Mouse (Mus musculus): Measurements from ENCODE around the gene Ltbp1. TPM values are rescaled to one million over a fixed set of nuclear protein-coding genes. Genes with fewer than 3 reads are reported as not detected.

The Ltbp1 gene
- polyA plus RNA-seq, 1 experiment: 4.7 TPM

GRCm38 (mm10) chr17:75049366-75049969 is 44.1 kb downstream of the Ltbp1 start:
- Histone ChIP-seq H3K4me3 (ENCODE audit: insufficient read depth, low read length) (no peak overlapping the region), H3K27ac (ENCODE audit: insufficient read depth, low read length) (no peak overlapping the region), H3K4me1 (ENCODE audit: control insufficient read depth, insufficient read depth, low read length) (no peaks in the 10 kb centered on the region)
- TF ChIP-seq CTCF (IDR thresholded peaks at IDR 0.05; ENCODE audit: extremely low read depth, insufficient read depth, low read length): no peak
- no peak for TF ChIP-seq POLR2A (IDR thresholded peaks at IDR 0.05; ENCODE audit: extremely low read depth, insufficient read depth, low read length)

GRCm38 (mm10) chr17:75051440-75051925 is 46.1 kb downstream of the Ltbp1 start:
- H3K4me1 ChIP-seq (ENCODE audit: control insufficient read depth, insufficient read depth, low read length): no peaks in the 10 kb centered on the region
- no peak overlapping the region for H3K4me3 ChIP-seq (ENCODE audit: insufficient read depth, low read length)
- TF ChIP-seq POLR2A (IDR thresholded peaks at IDR 0.05; ENCODE audit: extremely low read depth, insufficient read depth, low read length) (no peak), CTCF (IDR thresholded peaks at IDR 0.05; ENCODE audit: extremely low read depth, insufficient read depth, low read length) (no peak)
- no peak overlapping the region for H3K27ac ChIP-seq (ENCODE audit: insufficient read depth, low read length)

- Histone ChIP-seq H3K4me3 (ENCODE audit: insufficient read depth, low read length) (no peak overlapping the region), H3K27ac (ENCODE audit: insufficient read depth, low read length) (no peak overlapping the region), H3K4me1 (ENCODE audit: control insufficient read depth, insufficient read depth, low read length) (no peaks in the 10 kb centered on the region)
- TF ChIP-seq POLR2A (IDR thresholded peaks at IDR 0.05; ENCODE audit: extremely low read depth, insufficient read depth, low read length): no peak
- TF ChIP-seq CTCF (IDR thresholded peaks at IDR 0.05; ENCODE audit: extremely low read depth, insufficient read depth, low read length): no peak
These were observed 49.9 kb downstream of the Ltbp1 start for GRCm38 (mm10) chr17:75055235-75055634.

GRCm38 (mm10) chr17:75055961-75056360 is 50.6 kb downstream of the Ltbp1 start:
- Histone ChIP-seq H3K27ac (ENCODE audit: insufficient read depth, low read length) (no peak overlapping the region), H3K4me3 (ENCODE audit: insufficient read depth, low read length) (no peak overlapping the region), H3K4me1 (ENCODE audit: control insufficient read depth, insufficient read depth, low read length) (no peaks in the 10 kb centered on the region)
- TF ChIP-seq CTCF (IDR thresholded peaks at IDR 0.05; ENCODE audit: extremely low read depth, insufficient read depth, low read length) (no peak), POLR2A (IDR thresholded peaks at IDR 0.05; ENCODE audit: extremely low read depth, insufficient read depth, low read length) (no peak)

- no peak overlapping the region for H3K4me3 ChIP-seq (ENCODE audit: insufficient read depth, low read length)
- no peak for TF ChIP-seq POLR2A (IDR thresholded peaks at IDR 0.05; ENCODE audit: extremely low read depth, insufficient read depth, low read length)
- TF ChIP-seq CTCF (IDR thresholded peaks at IDR 0.05; ENCODE audit: extremely low read depth, insufficient read depth, low read length): no peak
- H3K4me1 ChIP-seq (ENCODE audit: control insufficient read depth, insufficient read depth, low read length): no peaks in the 10 kb centered on the region
- H3K27ac ChIP-seq (ENCODE audit: insufficient read depth, low read length): no peak overlapping the region
These were observed 51.3 kb downstream of the Ltbp1 start for GRCm38 (mm10) chr17:75056631-75057030.

GRCm38 (mm10) chr17:75066340-75066739 is 61.0 kb downstream of the Ltbp1 start:
- no peak for TF ChIP-seq POLR2A (IDR thresholded peaks at IDR 0.05; ENCODE audit: extremely low read depth, insufficient read depth, low read length)
- no peak for TF ChIP-seq CTCF (IDR thresholded peaks at IDR 0.05; ENCODE audit: extremely low read depth, insufficient read depth, low read length)
- H3K4me1 ChIP-seq (ENCODE audit: control insufficient read depth, insufficient read depth, low read length): no peaks in the 10 kb centered on the region
- no peak overlapping the region for H3K27ac ChIP-seq (ENCODE audit: insufficient read depth, low read length)
- H3K4me3 ChIP-seq (ENCODE audit: insufficient read depth, low read length): no peak overlapping the region

GRCm38 (mm10) chr17:75067314-75067713 is 61.9 kb downstream of the Ltbp1 start:
- no peak for TF ChIP-seq CTCF (IDR thresholded peaks at IDR 0.05; ENCODE audit: extremely low read depth, insufficient read depth, low read length)
- no peak for TF ChIP-seq POLR2A (IDR thresholded peaks at IDR 0.05; ENCODE audit: extremely low read depth, insufficient read depth, low read length)
- no peaks in the 10 kb centered on the region for H3K4me1 ChIP-seq (ENCODE audit: control insufficient read depth, insufficient read depth, low read length)
- no peak overlapping the region for H3K27ac ChIP-seq (ENCODE audit: insufficient read depth, low read length)
- H3K4me3 ChIP-seq (ENCODE audit: insufficient read depth, low read length): no peak overlapping the region

GRCm38 (mm10) chr17:75069232-75069631 is 63.9 kb downstream of the Ltbp1 start:
- TF ChIP-seq POLR2A (IDR thresholded peaks at IDR 0.05; ENCODE audit: extremely low read depth, insufficient read depth, low read length): no peak
- TF ChIP-seq CTCF (IDR thresholded peaks at IDR 0.05; ENCODE audit: extremely low read depth, insufficient read depth, low read length): no peak
- no peak overlapping the region for H3K4me3 ChIP-seq (ENCODE audit: insufficient read depth, low read length)
- no peak overlapping the region for H3K27ac ChIP-seq (ENCODE audit: insufficient read depth, low read length)
- no peaks in the 10 kb centered on the region for H3K4me1 ChIP-seq (ENCODE audit: control insufficient read depth, insufficient read depth, low read length)

- Histone ChIP-seq H3K4me1 (ENCODE audit: control insufficient read depth, insufficient read depth, low read length) (no peaks in the 10 kb centered on the region), H3K4me3 (ENCODE audit: insufficient read depth, low read length) (no peak overlapping the region), H3K27ac (ENCODE audit: insufficient read depth, low read length) (no peak overlapping the region)
- TF ChIP-seq POLR2A (IDR thresholded peaks at IDR 0.05; ENCODE audit: extremely low read depth, insufficient read depth, low read length): no peak
- no peak for TF ChIP-seq CTCF (IDR thresholded peaks at IDR 0.05; ENCODE audit: extremely low read depth, insufficient read depth, low read length)
These were observed 65.8 kb downstream of the Ltbp1 start for GRCm38 (mm10) chr17:75071174-75071573.

GRCm38 (mm10) chr17:75071749-75072148 is 66.4 kb downstream of the Ltbp1 start:
- H3K4me1 ChIP-seq (ENCODE audit: control insufficient read depth, insufficient read depth, low read length): no peaks in the 10 kb centered on the region
- H3K27ac ChIP-seq (ENCODE audit: insufficient read depth, low read length): no peak overlapping the region
- no peak overlapping the region for H3K4me3 ChIP-seq (ENCODE audit: insufficient read depth, low read length)
- TF ChIP-seq POLR2A (IDR thresholded peaks at IDR 0.05; ENCODE audit: extremely low read depth, insufficient read depth, low read length) (no peak), CTCF (IDR thresholded peaks at IDR 0.05; ENCODE audit: extremely low read depth, insufficient read depth, low read length) (no peak)
